Mouse (Mus musculus) brain, embryonic 14.5 days (tissue): ENCODE measurements around the gene Lgals9.

Experiments used
- CTCF ChIP-seq: fragments of 200-500 bp; IDR thresholded peaks from 2 replicates; pipeline ENCODE4 v1.5.1; 2012; ENCODE audit warnings: inconsistent platforms, mild to moderate bottlenecking, moderate library complexity, borderline replicate concordance; ENCODE audit not compliant: insufficient read depth, insufficient read length; ENCODE audit errors: extremely low read depth
- POLR2A ChIP-seq: fragments of 200-500 bp; IDR thresholded peaks from 2 replicates; pipeline ENCODE4 v1.6.1; 2012; ENCODE audit warnings: mild to moderate bottlenecking, inconsistent platforms, borderline replicate concordance; ENCODE audit not compliant: poor library complexity, insufficient read depth, insufficient read length, severe bottlenecking; ENCODE audit errors: extremely low read depth

GRCm38 (mm10) chr11:78983539-78983938 is 1.2 kb downstream of the Lgals9 start:
- TF ChIP-seq CTCF (no peak), POLR2A (no peak)
